Mouse (Mus musculus) neural tube, embryonic 15.5 days (tissue): ENCODE results near the gene Tuba1b. TPM values are rescaled to one million over a fixed set of nuclear protein-coding genes. Genes with fewer than 3 reads are reported as not detected.
"Not testable (repeated sequence)": the region's sequence is repeated elsewhere in the genome, so short reads cannot be mapped to it uniquely, and the experiment has no call there.

Experiments used
- ATAC-seq: fragments of 200-750 bp; cut with Nextera tagmentation; 2 replicates; pipeline ENCODE4 v1.8.0; 2017; ENCODE audit warnings: mild to moderate bottlenecking, moderate TSS enrichment, moderate library complexity; ENCODE audit not compliant: low FRiP score
- H3K27ac ChIP-seq: fragments of 300-500 bp; sonication (generic); replicated peaks from 2 replicates; pipeline ENCODE4 v1.5.1; 2015; ENCODE audit warnings: mild to moderate bottlenecking, inconsistent platforms
- H3K27me3 ChIP-seq: fragments of 300-500 bp; sonication (generic); replicated peaks from 2 replicates; pipeline ENCODE4 v1.6.1; 2015; ENCODE audit warnings: inconsistent platforms
- H3K36me3 ChIP-seq: fragments of 300-500 bp; sonication (generic); 2 replicates; pipeline ENCODE4 v1.6.1; 2015; ENCODE audit warnings: inconsistent platforms
- H3K4me1 ChIP-seq: fragments of 300-500 bp; sonication (generic); 2 replicates; pipeline ENCODE4 v1.6.1; 2015; ENCODE audit warnings: inconsistent platforms
- H3K4me2 ChIP-seq: fragments of 300-500 bp; sonication (generic); 2 replicates; pipeline ENCODE4 v1.6.1; 2015; ENCODE audit warnings: inconsistent platforms, mild to moderate bottlenecking, moderate library complexity
- H3K4me3 ChIP-seq: fragments of 300-500 bp; sonication (generic); replicated peaks from 2 replicates; pipeline ENCODE4 v1.5.1; 2015; ENCODE audit warnings: mild to moderate bottlenecking, inconsistent platforms
- H3K9ac ChIP-seq: fragments of 300-500 bp; sonication (generic); replicated peaks from 2 replicates; pipeline ENCODE4 v1.6.1; 2015; ENCODE audit warnings: mild to moderate bottlenecking, inconsistent platforms
- H3K9me3 ChIP-seq: fragments of 300-500 bp; sonication (generic); replicated peaks from 2 replicates; pipeline ENCODE4 v1.6.1; 2016; ENCODE audit warnings: inconsistent platforms
- WGBS: fragments of 180-500 bp; shearing (Covaris S2); methylation state at CpG from one replicate; pipeline ENCODE4 v1.1.7; 2015; ENCODE audit warnings: mixed read lengths; 5-methylcytosine and 5-hydroxymethylcytosine counted together
- polyA plus RNA-seq: library from polyadenylated mRNA; unstranded; fragments of >200 nt; fragmentation: Nextera tagmentation; extraction: Ambion mirVana; gene quantifications from 2 replicates; pipeline ENCODE4 v1.2.1, GENCODE M21; 2015

The Tuba1b gene
- polyA plus RNA-seq, 1 experiment from 2014 or later = 1,446 TPM

DNA sequence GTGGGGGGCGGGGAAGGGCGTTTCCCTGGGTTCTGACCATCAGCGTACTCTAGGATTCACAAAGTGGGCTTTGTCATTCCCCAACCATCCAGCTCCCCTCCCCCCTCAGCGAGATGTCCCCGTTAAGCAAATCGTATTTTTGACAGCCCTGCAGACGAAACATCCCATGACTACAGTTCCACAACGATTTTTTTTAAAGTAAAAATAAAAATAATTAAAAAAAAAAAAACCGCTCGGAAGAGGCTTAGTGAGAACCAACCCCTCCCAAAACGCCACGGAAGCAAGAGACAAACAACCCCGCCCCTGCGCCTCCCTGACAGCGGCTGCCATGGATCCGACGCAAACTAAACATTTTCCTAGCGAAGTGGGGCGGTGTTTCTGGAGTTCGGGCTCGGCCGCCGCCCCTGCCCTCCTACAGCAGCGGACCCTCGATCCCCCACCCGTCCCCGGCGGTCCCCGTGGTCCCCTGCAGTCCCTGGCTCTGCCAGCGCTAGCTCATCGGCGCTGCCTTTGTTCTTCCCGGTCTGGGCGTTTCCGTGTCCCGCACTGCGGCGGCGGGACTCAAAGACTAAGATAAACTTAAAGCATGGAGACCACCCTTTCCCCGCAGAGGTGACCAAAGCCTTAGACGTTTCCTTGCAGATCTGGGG is 18.5 kb upstream of the Tuba1b start:
- WGBS = under 1% methylated on average over 41 of the region's 41 CpGs
- no peaks in the 10 kb centered on the region for H3K27me3 ChIP-seq
- peaks cover 8% of the 10 kb centered on the region for H3K36me3 ChIP-seq
- H3K9ac ChIP-seq = peak overlapping the region; percentile 100
- H3K4me2 ChIP-seq = peak overlapping the region; percentile 67
- peaks cover 25% of the 10 kb centered on the region for H3K4me1 ChIP-seq
- H3K9me3 ChIP-seq = no peaks in the 10 kb centered on the region
- H3K27ac ChIP-seq = peak overlapping the region; percentile 100
- ATAC-seq = peak; percentile 54
- peak overlapping the region; percentile 83 for H3K4me3 ChIP-seq

DNA sequence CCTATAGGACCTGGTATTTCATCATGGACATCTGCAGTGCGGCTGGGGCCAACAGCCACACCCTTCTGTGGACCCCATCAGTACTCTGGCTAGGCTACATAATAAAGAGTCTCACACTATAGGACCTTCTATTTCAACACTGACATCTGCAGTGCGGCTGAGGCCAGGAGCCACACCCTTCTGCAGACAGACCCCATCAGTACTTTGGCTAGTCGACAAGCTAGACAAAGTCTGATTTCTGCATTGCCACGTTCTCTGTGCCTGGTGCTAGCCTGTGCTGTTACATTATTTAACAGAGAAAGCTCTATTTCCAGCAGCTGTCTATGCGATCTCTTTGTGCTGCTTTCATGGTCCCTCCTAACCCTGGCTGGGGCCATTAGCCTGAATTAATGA is 17.7 kb upstream of the Tuba1b start:
- Histone ChIP-seq H3K27me3 (no peaks in the 10 kb centered on the region), H3K27ac (peak overlapping the region; percentile 100), H3K36me3 (peaks cover 8% of the 10 kb centered on the region), H3K4me2 (peak overlapping the region; percentile 67), H3K9ac (peak overlapping the region; percentile 100), H3K4me1 (peaks cover 32% of the 10 kb centered on the region), H3K9me3 (no peaks in the 10 kb centered on the region), H3K4me3 (peak overlapping the region; percentile 83)
- ATAC-seq = no peak
- 3% methylated on average over 5 of the region's 5 CpGs for WGBS

DNA sequence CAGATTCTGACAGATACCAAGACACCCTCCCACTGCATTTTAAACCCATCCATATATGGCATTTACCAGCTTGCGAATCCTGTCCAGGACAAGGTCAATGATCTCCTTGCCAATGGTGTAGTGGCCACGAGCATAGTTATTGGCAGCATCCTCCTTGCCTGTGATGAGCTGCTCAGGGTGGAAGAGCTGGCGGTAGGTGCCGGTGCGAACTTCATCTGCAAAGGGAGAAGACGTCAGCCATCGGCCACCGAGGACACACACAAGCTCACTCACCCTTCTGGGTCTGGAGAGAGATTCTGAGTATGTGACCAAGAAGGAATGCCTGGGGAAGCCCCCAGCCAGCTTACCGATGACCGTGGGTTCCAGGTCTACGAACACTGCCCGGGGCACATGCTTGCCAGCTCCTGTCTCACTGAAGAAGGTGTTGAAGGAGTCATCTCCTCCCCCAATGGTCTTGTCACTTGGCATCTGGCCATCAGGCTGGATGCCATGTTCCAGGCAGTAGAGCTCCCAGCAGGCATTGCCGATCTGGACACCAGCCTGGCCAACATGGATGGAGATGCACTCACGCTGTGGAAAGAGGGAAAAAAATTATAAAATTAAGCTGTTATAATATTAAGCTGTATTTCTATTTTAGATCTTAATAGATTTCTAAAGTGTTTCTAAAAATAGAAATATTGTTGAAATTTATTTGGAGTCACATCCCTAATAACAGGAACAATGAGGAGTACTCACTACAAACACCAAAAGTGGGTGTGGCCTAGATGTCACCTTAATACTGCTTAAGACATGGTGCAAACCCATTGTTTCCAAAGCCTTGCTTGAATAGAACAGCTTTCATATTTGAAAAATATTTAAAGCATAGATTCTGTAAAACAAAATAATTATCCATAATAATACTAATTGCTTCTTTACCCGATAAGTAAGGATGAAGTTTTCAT is 17.0 kb upstream of the Tuba1b start:
- not testable (repeated sequence) for H3K27me3 ChIP-seq, ATAC-seq, H3K9me3 ChIP-seq, H3K36me3 ChIP-seq
- peak overlapping the region; percentile 83 for H3K4me3 ChIP-seq
- peaks cover 32% of the 10 kb centered on the region for H3K4me1 ChIP-seq
- peak overlapping the region; percentile 67 for H3K4me2 ChIP-seq
- 32% methylated on average over 11 of the region's 15 CpGs for WGBS
- H3K27ac ChIP-seq = peak overlapping the region; percentile 100
- H3K9ac ChIP-seq = peak overlapping the region; percentile 100

DNA sequence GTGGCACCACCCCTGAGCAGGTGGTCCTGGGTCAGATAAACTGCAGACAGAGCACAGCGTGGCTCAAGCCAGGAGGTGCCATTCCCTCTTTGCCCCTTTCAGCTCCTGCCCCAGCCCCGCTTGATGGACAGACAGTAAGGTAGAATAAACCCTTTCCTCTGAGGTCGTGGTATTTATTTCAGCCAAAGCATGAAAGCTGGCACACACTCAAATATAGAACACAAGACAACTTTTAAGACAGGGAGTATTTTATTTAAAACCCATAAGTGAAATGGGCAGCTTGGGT is 15.2 kb upstream of the Tuba1b start:
- 19% methylated on average over 3 of the region's 3 CpGs for WGBS
- Histone ChIP-seq H3K4me3 (peak overlapping the region; percentile 38), H3K27ac (peak overlapping the region; percentile 30), H3K9me3 (no peaks in the 10 kb centered on the region), H3K36me3 (peaks cover 8% of the 10 kb centered on the region), H3K4me1 (peaks cover 25% of the 10 kb centered on the region), H3K27me3 (no peaks in the 10 kb centered on the region), H3K9ac (peak overlapping the region; percentile 59), H3K4me2 (peak overlapping the region; percentile 75)
- ATAC-seq = no peak

DNA sequence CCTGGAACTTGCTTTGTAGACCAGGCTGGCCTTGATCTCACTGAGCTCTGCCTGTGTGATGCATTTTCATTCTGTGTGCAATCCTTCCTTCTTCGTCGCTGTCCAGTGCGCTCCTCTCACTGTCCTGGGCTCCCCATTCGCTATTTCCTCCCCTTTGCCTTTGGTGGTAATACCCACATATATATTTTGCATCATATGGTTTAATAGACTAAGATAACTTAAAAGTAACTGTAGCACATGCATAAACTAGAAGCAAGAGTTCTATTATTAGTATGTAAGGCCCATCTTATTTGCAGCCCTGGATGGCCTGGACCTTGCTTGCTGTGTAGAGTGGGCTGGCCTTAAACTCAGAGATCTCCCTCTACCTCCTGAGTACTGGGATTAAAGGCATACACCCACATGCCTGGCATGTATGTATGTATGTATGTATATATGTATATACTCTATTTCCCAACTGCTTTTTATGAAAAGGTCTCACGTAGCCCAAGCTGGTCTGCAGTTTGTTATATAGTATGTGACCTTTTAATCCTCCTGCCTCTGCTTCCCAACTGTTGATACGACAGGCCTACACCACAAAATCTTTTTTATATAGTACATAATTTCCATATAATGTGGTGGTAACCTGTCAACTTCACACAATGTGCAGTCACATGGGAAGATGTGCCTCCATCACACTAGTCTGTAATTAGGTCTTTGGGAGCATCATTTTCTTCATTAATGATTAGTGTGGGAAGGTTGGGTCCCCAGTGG is 14.7 kb upstream of the Tuba1b start:
- Histone ChIP-seq H3K36me3 (peaks cover 8% of the 10 kb centered on the region), H3K4me3 (peak overlapping the region; percentile 38), H3K27ac (peak overlapping the region; percentile 30), H3K27me3 (no peaks in the 10 kb centered on the region), H3K4me1 (peaks cover 25% of the 10 kb centered on the region), H3K9me3 (no peaks in the 10 kb centered on the region), H3K9ac (peak overlapping the region; percentile 59), H3K4me2 (peak overlapping the region; percentile 75)
- no peak for ATAC-seq
- 44% methylated on average over 6 of the region's 6 CpGs for WGBS

DNA sequence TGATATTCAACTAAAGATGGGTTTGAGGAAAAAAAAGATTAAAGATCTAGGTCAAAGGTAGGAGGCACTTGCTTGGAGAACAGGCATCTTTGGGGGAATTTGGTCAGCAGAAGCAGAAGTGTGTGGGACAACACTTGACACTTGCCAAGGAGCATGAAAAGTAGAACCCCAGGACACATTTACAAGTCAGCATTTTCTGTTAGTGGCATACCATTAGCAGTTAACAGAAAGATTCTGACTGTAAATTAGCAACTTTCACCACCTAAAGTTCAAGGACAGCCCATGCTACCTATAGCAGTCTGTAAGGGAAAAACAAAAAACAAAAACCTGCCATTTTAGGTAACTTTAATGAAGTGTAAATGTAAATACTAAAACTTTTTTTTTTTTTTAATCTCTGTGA is 14.0 kb upstream of the Tuba1b start:
- Histone ChIP-seq H3K4me3 (peak overlapping the region; percentile 38; the same call in 1 of the 2 replicates), H3K9me3 (no peaks in the 10 kb centered on the region), H3K36me3 (peaks cover 8% of the 10 kb centered on the region), H3K9ac (peak overlapping the region; percentile 59; the same call in 1 of the 2 replicates), H3K27me3 (no peaks in the 10 kb centered on the region), H3K4me2 (peak overlapping the region; percentile 75), H3K4me1 (peaks cover 25% of the 10 kb centered on the region), H3K27ac (peak overlapping the region; percentile 75)
- no peak for ATAC-seq

DNA sequence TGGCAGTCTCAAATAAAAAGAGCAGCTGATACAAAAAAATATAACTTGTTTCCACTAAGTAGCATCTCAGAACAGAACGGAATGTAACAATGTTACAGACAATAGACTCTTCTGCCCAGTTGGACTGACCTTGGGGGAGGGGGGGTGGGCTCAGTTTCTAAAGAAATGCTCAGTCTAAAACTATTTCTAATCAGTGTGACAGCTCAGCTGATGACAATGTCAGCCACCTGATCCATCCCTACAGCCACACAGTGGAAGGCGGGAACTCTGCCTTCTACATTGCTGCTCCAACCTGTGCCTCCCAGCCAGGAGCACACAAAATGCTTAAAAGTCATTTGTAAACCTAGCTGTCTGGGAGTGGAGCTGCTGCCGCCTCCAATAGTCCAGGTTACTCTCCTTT is 13.5 kb upstream of the Tuba1b start:
- no peaks in the 10 kb centered on the region for H3K9me3 ChIP-seq
- peaks cover 25% of the 10 kb centered on the region for H3K4me1 ChIP-seq
- H3K4me2 ChIP-seq = peak overlapping the region; percentile 75
- ATAC-seq = no peak
- H3K27ac ChIP-seq = peak overlapping the region; percentile 75
- H3K27me3 ChIP-seq = no peaks in the 10 kb centered on the region
- H3K9ac ChIP-seq = no peak overlapping the region
- 23% methylated on average over 3 of the region's 3 CpGs for WGBS
- peak overlapping the region; percentile 38; the same call in 1 of the 2 replicates for H3K4me3 ChIP-seq
- H3K36me3 ChIP-seq = peaks cover 8% of the 10 kb centered on the region

DNA sequence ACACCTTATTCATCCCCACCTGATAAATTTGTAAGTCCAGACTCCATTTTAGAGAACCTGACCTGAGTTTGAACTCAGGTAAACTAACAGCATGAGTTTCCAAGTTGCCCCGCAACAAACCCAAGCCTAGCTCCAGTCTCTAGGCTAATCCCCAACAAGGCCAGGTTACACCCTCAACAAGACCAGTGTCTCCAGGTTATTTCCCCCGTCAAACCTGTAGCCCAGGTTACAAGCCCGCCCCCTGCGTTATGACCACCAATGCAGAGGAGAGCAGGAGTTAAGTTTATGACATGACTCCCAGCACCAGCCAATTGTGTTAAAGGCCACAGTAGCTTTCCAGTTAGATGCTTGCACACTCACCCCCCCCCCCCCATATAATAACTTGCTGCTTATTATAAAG is 8.8 kb upstream of the Tuba1b start:
- no peaks in the 10 kb centered on the region for H3K9me3 ChIP-seq
- peaks cover 15% of the 10 kb centered on the region for H3K4me1 ChIP-seq
- no peak for ATAC-seq
- no peaks in the 10 kb centered on the region for H3K27me3 ChIP-seq
- 76% methylated on average over 4 of the region's 4 CpGs for WGBS
- H3K4me2 ChIP-seq = no peak overlapping the region
- H3K36me3 ChIP-seq = no peaks in the 10 kb centered on the region
- H3K9ac ChIP-seq = no peak overlapping the region
- H3K27ac ChIP-seq = no peak overlapping the region
- no peak overlapping the region for H3K4me3 ChIP-seq

DNA sequence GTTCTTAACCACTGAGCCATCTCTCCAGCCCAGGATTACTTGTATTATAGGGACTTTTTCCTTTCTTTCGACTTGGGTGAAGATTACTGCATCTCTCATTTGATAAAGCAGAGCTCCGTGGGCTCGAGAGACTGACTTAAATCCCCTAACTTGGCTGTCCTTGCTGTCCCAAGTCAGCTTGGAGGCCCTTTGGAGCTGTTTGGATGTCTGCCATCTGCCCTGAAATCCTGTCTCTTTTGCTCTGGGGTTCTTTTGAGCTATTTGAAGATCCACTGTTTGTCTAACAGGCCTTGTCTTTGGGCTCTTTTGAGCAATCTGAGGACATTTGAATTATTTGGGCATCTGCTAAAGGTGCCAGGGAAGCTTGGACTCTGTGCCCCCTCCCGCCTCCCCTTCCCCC is 7.7 kb upstream of the Tuba1b start:
- Histone ChIP-seq H3K27me3 (no peaks in the 10 kb centered on the region), H3K36me3 (no peaks in the 10 kb centered on the region), H3K4me2 (no peak overlapping the region), H3K27ac (no peak overlapping the region), H3K9ac (no peak overlapping the region), H3K4me1 (peaks cover 6% of the 10 kb centered on the region; the same call in 1 of the 2 replicates), H3K4me3 (no peak overlapping the region), H3K9me3 (no peaks in the 10 kb centered on the region)
- 76% methylated on average over 4 of the region's 4 CpGs for WGBS
- no peak for ATAC-seq

DNA sequence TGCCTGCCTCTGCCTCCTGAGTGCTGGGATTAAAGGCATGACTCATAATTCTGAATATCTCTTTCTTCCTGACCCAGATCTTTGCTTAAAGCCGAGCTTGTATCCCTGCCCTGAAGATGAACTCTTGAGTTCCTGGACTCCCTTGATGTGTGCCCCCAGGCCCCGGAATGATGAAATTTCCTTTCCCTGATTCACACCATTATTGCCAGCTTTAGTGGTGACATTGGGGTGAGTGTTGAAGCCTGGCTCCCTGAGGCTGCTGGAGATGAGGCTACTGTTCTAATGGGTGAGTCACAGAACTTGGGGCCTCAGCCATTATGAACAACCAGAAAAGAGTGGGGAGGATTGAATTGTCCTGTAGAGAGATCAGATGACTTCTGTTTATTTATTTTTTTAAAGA is 7.2 kb upstream of the Tuba1b start:
- H3K36me3 ChIP-seq = no peaks in the 10 kb centered on the region
- H3K4me1 ChIP-seq = 0 out of 2 replicates have a peak, but pooled peaks cover 4% of the 10 kb centered on the region
- H3K4me3 ChIP-seq = no peak overlapping the region
- 88% methylated on average over 2 of the region's 2 CpGs for WGBS
- no peak overlapping the region for H3K27ac ChIP-seq
- H3K27me3 ChIP-seq = no peaks in the 10 kb centered on the region
- H3K9me3 ChIP-seq = no peaks in the 10 kb centered on the region
- H3K9ac ChIP-seq = no peak overlapping the region
- H3K4me2 ChIP-seq = no peak overlapping the region
- no peak for ATAC-seq

DNA sequence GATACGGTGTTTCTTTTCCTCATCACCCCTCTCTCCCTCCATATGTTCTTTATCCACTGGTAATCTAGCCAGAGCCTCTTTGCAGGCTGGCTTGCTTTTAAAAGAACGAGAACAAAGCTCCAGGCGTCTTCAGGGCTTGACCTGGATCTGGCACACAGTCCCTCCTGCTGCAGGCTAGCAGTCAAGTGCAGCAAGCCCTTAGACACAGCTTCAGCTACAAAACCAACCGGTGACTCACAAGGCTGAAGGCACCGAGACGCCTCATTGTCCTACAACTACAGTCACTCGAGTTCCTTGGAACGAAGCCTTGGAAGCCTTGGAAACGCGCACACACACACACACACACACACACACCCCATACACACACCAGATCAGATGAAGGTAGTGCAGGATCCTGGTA is 6.5 kb upstream of the Tuba1b start:
- WGBS = 63% methylated on average over 10 of the region's 10 CpGs
- Histone ChIP-seq H3K27ac (no peak overlapping the region), H3K36me3 (no peaks in the 10 kb centered on the region), H3K4me1 (peaks cover 6% of the 10 kb centered on the region), H3K9ac (no peak overlapping the region), H3K27me3 (no peaks in the 10 kb centered on the region), H3K9me3 (no peaks in the 10 kb centered on the region), H3K4me3 (no peak overlapping the region), H3K4me2 (no peak overlapping the region)
- no peak for ATAC-seq
